Mouse (Mus musculus) neural tube, embryonic 11.5 days (tissue): ENCODE measurements around the gene Rcbtb2. TPM values are rescaled to one million over a fixed set of nuclear protein-coding genes. Genes with fewer than 3 reads are reported as not detected.

Source experiments
- ATAC-seq: fragments of 200-750 bp; cut with Nextera tagmentation; 2 replicates; pipeline ENCODE4 v1.8.0; 2017; ENCODE audit warnings: moderate number of reproducible peaks, mild to moderate bottlenecking, moderate TSS enrichment, moderate library complexity; ENCODE audit not compliant: insufficient read depth, low FRiP score, low TSS enrichment
- DNase-seq: peaks from one replicate; pipeline ENCODE4 v3.0.0-alpha.2; 2015; ENCODE audit warnings: low spot score
- H3K27ac ChIP-seq: fragments of 300-500 bp; sonication (generic); 2 replicates; pipeline ENCODE4 v1.5.1; 2014; ENCODE audit warnings: low read depth, mild to moderate bottlenecking, low read length
- H3K27me3 ChIP-seq: fragments of 300-500 bp; sonication (generic); 2 replicates; pipeline ENCODE4 v1.6.1; 2014; ENCODE audit warnings: mild to moderate bottlenecking, low read length, mixed read lengths; ENCODE audit not compliant: control insufficient read depth, insufficient read depth
- H3K36me3 ChIP-seq: fragments of 300-500 bp; sonication (generic); 2 replicates; pipeline ENCODE4 v1.6.1; 2014; ENCODE audit warnings: mild to moderate bottlenecking, low read length, moderate library complexity, mixed read lengths; ENCODE audit not compliant: control insufficient read depth, insufficient read depth
- H3K4me1 ChIP-seq: fragments of 300-500 bp; sonication (generic); 2 replicates; pipeline ENCODE4 v1.6.1; 2014; ENCODE audit warnings: low read length, mixed read lengths; ENCODE audit not compliant: control insufficient read depth, insufficient read depth
- H3K4me2 ChIP-seq: fragments of 300-500 bp; sonication (generic); 2 replicates; pipeline ENCODE4 v1.6.1; 2014; ENCODE audit warnings: low read depth, mild to moderate bottlenecking, moderate library complexity
- H3K4me3 ChIP-seq: fragments of 300-500 bp; sonication (generic); 2 replicates; pipeline ENCODE4 v1.5.1; 2014; ENCODE audit warnings: low read depth, low read length
- H3K9ac ChIP-seq: fragments of 300-500 bp; sonication (generic); 2 replicates; pipeline ENCODE4 v1.6.1; 2014; ENCODE audit warnings: mild to moderate bottlenecking, low read length
- H3K9me3 ChIP-seq: fragments of 300-500 bp; sonication (generic); 2 replicates; pipeline ENCODE4 v1.6.1; 2016; ENCODE audit warnings: low read length; ENCODE audit not compliant: control insufficient read depth
- WGBS: fragments of 180-500 bp; shearing (Covaris S2); extraction: QIAGEN DNeasy Blood & Tissue Kit; methylation state at CpG from one replicate; pipeline ENCODE4 v1.1.7; 2014; 5-methylcytosine and 5-hydroxymethylcytosine counted together
- polyA plus RNA-seq: library from polyadenylated mRNA; unstranded; fragments of >200 nt; fragmentation: Nextera tagmentation; extraction: Ambion mirVana; gene quantifications from 2 replicates; pipeline ENCODE4 v1.2.1, GENCODE M21; 2014

Gene Rcbtb2
- polyA plus RNA-seq, 1 experiment from 2014 or later, result 167 TPM

DNA sequence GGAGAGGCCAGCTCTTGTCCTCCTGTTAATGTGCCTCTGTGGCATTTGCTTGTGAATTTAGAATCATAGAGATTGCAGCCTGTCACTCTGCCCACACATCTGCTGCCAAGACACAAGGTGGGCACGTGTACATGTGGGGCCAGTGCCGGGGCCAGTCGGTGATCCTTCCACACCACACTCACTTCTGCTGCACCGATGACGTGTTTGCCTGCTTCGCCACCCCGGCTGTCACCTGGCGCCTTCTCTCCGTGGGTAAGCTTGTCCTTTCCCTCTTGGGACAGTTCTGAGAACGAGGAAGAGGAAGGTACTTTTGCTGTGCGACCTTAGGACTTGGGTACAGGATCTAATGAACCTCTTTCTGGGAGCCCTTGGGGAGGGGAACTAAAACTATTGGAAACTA lies 50.8 kb downstream of the Rcbtb2 start:
- no peak overlapping the region for H3K4me3 ChIP-seq
- peaks cover 14% of the 10 kb centered on the region for H3K36me3 ChIP-seq
- H3K4me2 ChIP-seq, result no peak overlapping the region
- H3K4me1 ChIP-seq, result no peaks in the 10 kb centered on the region
- WGBS, result 95% methylated on average over 11 of the region's 11 CpGs
- H3K27ac ChIP-seq, result no peak overlapping the region
- DNase-seq (no peak), ATAC-seq (no peak)
- H3K9ac ChIP-seq, result no peak overlapping the region
- no peaks in the 10 kb centered on the region for H3K27me3 ChIP-seq
- no peaks in the 10 kb centered on the region for H3K9me3 ChIP-seq

DNA sequence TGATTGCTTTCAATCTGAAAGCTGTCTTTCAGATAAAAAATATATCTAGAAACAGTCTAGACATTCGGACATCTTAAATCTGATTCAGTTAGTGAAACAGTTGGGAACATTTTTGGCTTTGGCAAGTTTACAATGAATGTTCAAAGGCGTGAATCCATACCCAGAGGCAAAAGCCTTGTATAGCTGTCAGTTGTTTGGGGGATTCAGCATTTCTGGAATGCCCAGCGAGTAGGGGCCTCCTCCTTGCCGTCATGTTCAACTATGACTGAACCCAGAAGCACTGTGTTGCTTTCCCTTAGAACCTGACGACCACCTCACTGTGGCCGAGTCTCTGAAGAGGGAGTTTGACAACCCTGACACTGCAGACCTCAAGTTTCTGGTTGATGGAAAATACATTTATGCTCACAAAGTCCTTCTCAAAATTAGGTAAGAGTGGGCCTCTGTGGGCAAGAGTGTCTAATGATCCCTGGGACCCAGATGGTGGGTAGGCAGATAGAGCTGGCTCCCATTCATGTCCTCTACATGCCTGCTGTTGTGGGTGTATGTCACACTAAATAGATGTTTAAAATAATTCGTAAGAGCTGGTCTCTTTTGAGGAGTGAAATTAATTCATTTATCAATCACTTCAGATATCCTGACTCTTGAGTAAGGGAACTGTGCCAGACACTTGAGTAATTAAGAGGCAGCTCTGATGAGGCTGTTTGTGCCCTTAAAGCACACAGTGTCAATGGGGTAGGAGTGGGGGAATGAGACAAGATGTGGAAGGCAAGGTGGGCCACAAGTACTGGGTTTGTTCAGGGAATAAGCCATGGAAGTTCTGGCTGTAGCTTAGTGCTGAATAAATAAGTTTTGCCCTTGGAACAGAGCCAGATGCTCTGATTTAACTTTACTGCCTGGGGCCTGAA lies 51.5 kb downstream of the Rcbtb2 start:
- Histone ChIP-seq H3K4me2 (no peak overlapping the region), H3K27ac (no peak overlapping the region), H3K27me3 (no peaks in the 10 kb centered on the region), H3K4me1 (no peaks in the 10 kb centered on the region), H3K4me3 (no peak overlapping the region), H3K9ac (no peak overlapping the region), H3K36me3 (peaks cover 15% of the 10 kb centered on the region), H3K9me3 (no peaks in the 10 kb centered on the region)
- ATAC-seq (no peak), DNase-seq (no peak)
- 84% methylated on average over 7 of the region's 7 CpGs for WGBS

DNA sequence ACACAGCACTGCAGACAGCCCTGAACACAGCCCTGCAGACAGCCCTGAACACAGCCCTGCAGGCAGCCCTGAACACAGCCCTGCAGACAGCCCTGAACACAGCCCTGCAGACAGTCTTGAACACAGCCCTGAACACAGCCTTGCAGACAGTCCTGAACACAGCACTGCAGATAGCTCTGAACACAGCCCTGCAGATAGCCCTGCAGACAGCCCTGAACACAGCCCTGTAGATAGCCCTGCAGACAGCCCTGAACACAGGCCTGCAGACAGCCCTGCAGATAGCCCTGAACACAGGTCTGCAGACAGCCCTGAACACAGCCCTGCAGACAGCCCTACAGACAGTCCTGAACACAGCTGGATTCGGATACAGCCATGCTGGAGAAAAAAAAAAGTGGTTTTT lies 52.2 kb downstream of the Rcbtb2 start:
- no peak overlapping the region for H3K4me2 ChIP-seq
- no peak overlapping the region for H3K4me3 ChIP-seq
- no peak overlapping the region for H3K9ac ChIP-seq
- no peaks in the 10 kb centered on the region for H3K27me3 ChIP-seq
- 92% methylated on average over 1 of the region's 1 CpGs for WGBS
- H3K4me1 ChIP-seq, result no peaks in the 10 kb centered on the region
- ATAC-seq (no peak), DNase-seq (no peak)
- H3K9me3 ChIP-seq, result no peaks in the 10 kb centered on the region
- H3K27ac ChIP-seq, result no peak overlapping the region
- peaks cover 17% of the 10 kb centered on the region for H3K36me3 ChIP-seq

DNA sequence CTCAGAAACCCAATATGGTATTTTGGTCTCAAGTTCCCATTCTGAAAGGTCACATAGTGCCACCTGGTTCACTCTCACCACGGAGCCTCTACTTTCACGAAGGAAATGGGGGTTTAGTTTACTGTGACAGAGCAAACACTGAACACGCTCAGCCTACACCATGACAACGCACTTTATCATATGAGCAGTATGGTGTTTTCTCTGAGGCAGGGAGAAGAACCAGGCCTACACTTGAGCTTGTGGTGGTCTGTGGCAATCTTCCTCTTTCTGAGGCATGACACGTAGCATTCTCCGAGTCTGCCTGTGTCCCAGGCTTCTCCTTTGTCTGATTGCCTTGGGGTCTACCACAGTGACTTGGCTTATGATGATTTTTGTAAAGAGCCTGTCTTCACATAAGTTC lies 53.0 kb downstream of the Rcbtb2 start:
- H3K27me3 ChIP-seq, result no peaks in the 10 kb centered on the region
- H3K27ac ChIP-seq, result no peak overlapping the region
- H3K9ac ChIP-seq, result no peak overlapping the region
- no peak overlapping the region for H3K4me2 ChIP-seq
- peaks cover 17% of the 10 kb centered on the region for H3K36me3 ChIP-seq
- H3K4me3 ChIP-seq, result no peak overlapping the region
- DNase-seq (no peak), ATAC-seq (no peak)
- no peaks in the 10 kb centered on the region for H3K9me3 ChIP-seq
- no peaks in the 10 kb centered on the region for H3K4me1 ChIP-seq
- WGBS, result 91% methylated on average over 6 of the region's 6 CpGs

DNA sequence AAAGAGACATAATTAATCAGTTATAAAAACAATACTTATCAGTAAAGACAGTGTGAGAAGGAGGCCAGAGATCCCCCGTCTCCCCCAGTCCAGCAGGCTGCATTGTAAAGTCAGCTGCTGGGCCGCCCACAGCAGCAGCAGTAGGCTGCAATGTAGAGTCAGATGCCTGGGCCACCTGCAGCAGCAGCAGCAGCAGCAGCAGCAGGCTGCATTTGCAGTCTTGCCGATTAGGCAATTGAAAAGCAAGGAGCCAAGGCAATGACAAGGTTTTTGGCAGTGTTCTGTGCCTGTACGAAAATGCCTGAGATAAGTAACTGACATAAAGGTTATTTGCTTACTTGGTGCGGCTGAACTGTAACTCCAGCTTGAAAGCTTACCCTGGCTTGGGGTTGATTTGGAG lies 53.4 kb downstream of the Rcbtb2 start:
- Histone ChIP-seq H3K4me3 (no peak overlapping the region), H3K27ac (no peak overlapping the region), H3K9ac (no peak overlapping the region), H3K36me3 (peaks cover 14% of the 10 kb centered on the region), H3K27me3 (no peaks in the 10 kb centered on the region), H3K4me2 (no peak overlapping the region), H3K9me3 (no peaks in the 10 kb centered on the region), H3K4me1 (no peaks in the 10 kb centered on the region)
- no peak for ATAC-seq
- DNase-seq, result no peak
- WGBS, result 91% methylated on average over 5 of the region's 5 CpGs

DNA sequence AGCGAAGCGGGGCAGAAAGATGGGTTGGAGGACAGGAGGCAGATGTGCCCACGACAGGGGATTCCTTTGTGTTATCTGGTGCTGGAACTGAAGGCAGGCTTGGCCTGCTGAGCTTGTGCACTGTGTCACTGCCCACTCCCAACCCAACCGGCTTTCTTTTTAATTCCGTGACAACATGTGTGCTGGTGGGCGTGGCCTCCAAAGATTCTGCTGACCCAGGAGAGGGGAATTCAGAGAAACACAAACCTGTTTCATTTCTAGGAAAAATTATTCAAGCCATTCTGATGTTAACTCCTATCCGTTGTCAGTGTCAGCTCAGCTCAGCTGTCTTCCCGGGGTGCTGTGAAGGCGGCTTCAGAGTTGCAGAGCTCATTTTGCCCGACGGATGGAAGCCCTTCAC lies 55.1 kb downstream of the Rcbtb2 start:
- Histone ChIP-seq H3K9ac (no peak overlapping the region), H3K27ac (no peak overlapping the region), H3K4me2 (no peak overlapping the region), H3K27me3 (no peaks in the 10 kb centered on the region), H3K36me3 (peaks cover 9% of the 10 kb centered on the region), H3K9me3 (no peaks in the 10 kb centered on the region), H3K4me3 (no peak overlapping the region), H3K4me1 (no peaks in the 10 kb centered on the region)
- ATAC-seq (no peak), DNase-seq (no peak)
- 89% methylated on average over 11 of the region's 11 CpGs for WGBS

DNA sequence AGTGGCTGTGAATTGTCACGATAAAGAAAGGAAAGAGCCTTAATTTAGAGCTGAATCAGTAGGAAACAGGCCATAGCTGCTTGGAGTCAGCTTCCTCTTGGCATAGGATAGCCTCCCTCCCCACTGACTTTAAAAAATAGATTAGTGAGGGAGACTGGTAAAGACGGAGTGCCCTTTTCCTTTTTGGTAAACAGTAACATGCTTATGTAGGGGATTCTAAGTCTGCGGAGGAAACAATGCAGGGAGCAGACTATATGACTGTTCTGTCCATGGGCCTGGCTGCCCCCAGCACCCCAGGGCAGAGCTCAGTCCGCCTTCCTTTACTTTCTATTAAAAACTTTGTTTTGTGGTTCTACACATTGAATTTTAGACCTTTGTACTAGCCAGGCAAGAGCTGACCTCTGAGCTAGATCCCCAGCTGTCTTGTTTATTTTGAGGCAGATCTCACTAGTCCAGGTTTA lies 56.4 kb downstream of the Rcbtb2 start:
- 91% methylated on average over 4 of the region's 4 CpGs for WGBS
- H3K27me3 ChIP-seq, result no peaks in the 10 kb centered on the region
- peaks cover 9% of the 10 kb centered on the region for H3K36me3 ChIP-seq
- no peak overlapping the region for H3K4me2 ChIP-seq
- H3K9me3 ChIP-seq, result no peaks in the 10 kb centered on the region
- H3K4me1 ChIP-seq, result no peaks in the 10 kb centered on the region
- no peak overlapping the region for H3K4me3 ChIP-seq
- ATAC-seq (no peak), DNase-seq (no peak)
- no peak overlapping the region for H3K27ac ChIP-seq
- H3K9ac ChIP-seq, result no peak overlapping the region

DNA sequence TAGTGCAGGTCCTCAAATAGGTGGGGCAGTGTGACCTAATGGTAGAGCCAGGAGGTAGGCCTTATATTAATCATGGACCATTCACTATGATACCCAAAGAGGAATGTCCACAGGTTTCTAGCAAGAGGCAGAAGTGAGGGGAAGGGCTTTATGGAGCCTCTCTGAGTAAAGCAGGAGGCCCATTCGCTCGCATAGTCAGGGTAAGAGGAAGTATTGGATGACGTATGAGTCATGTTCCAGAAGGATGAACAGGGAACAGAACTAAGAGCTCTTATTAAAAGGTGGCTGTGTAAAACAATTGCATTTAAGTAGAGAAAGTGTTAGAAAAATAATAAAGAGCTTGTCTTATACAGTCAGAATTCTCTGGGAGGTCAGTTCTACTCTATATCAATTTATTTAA lies 57.8 kb downstream of the Rcbtb2 start:
- no peaks in the 10 kb centered on the region for H3K4me1 ChIP-seq
- DNase-seq (no peak), ATAC-seq (no peak)
- H3K4me2 ChIP-seq, result no peak overlapping the region
- peaks cover 7% of the 10 kb centered on the region for H3K36me3 ChIP-seq
- H3K9me3 ChIP-seq, result no peaks in the 10 kb centered on the region
- H3K4me3 ChIP-seq, result no peak overlapping the region
- H3K27me3 ChIP-seq, result no peaks in the 10 kb centered on the region
- H3K9ac ChIP-seq, result no peak overlapping the region
- WGBS, result 86% methylated on average over 3 of the region's 3 CpGs
- no peak overlapping the region for H3K27ac ChIP-seq

DNA sequence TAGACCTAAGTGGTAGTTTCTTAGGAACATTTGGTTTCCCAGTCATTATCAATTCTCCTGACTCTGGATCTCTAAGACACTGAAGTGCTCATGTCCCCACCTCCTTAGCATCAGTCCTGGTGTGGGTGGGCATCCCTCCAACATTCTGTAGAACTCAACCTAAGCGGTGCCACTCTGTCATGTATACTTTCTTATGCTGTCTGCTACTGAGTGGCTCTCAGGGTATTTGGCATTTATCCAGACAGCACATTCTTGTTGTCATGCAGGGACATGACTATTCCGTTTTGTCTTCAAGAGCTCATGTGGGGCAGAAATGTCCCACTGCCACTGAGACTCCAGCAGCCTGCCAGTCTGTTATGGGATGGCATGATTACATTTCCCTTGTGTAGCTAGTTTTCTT lies 58.3 kb downstream of the Rcbtb2 start:
- H3K36me3 ChIP-seq, result peaks cover 7% of the 10 kb centered on the region
- H3K4me2 ChIP-seq, result no peak overlapping the region
- H3K9ac ChIP-seq, result no peak overlapping the region
- DNase-seq, result no peak
- H3K9me3 ChIP-seq, result no peaks in the 10 kb centered on the region
- 86% methylated on average over 2 of the region's 2 CpGs for WGBS
- ATAC-seq, result no peak
- no peak overlapping the region for H3K4me3 ChIP-seq
- no peak overlapping the region for H3K27ac ChIP-seq
- H3K27me3 ChIP-seq, result no peaks in the 10 kb centered on the region
- no peaks in the 10 kb centered on the region for H3K4me1 ChIP-seq
